ENCODE assay signal across 16 mouse cellular contexts in the genomic region with DNA sequence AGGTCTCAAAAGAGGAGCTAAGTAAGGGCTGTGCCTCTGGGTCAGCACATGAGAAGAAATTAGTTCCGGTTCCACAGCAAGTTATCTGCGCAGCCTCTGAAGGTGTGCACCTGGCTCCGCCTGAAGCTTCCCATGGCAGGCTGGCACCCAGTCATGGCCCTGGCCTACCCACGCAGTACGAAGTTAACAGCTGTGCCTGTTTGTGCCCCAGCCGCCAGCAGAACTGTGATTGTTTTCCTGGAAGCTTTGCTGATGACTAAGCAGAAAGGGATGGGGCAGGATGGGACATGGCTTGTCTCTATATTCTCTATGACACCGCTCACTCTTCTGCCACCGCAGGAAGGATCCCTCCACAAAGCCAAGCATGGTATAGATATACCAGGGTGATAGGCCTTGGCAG. TPM values are rescaled to one million over a fixed set of nuclear protein-coding genes. Genes with fewer than 3 reads are reported as not detected.
DNase-seq lines count a peak whose midpoint lies in the region; ATAC-seq lines count a peak whose summit lies in the region.
"Had no signal": no experiment of that assay in that cellular context is flagged by ENCODE, and none has a peak within 500 bp of the region (broad histone marks: within the 10 kb centered on the region; RNA-seq: fewer than 3 reads in every experiment).

No protein-coding gene starts in this region.

- H3K4me2 ChIP-seq in intestine, embryonic 15.5 days (replicated peaks), result no peak overlapping the region
- no peak overlapping the region for H3K4me2 ChIP-seq in kidney, embryonic 16.5 days (replicated peaks; ENCODE audit: low read depth, low read length)
- H3K4me2 ChIP-seq: midbrain, embryonic 13.5 days; neural tube, embryonic 12.5 days had no signal

- no peaks in the 10 kb centered on the region for H3K36me3 ChIP-seq in intestine, embryonic 15.5 days
- H3K36me3 ChIP-seq in kidney, embryonic 16.5 days (ENCODE audit: insufficient read depth, low read length), result no peaks in the 10 kb centered on the region
- H3K36me3 ChIP-seq: midbrain, embryonic 13.5 days; neural tube, embryonic 12.5 days had no signal

- DNase-seq in frontal cortex, postnatal 10 days (ENCODE audit: low spot score in 2 of 2), result no peak
- DNase-seq in 3134 (ENCODE audit: extremely low read depth, insufficient read length, low spot score), result peak; percentile 48
- peak; percentile 36 for DNase-seq in gastrocnemius, postnatal 14 days
- DNase-seq in layer of hippocampus, postnatal 36 days, result peak; percentile 63 to 72
- DNase-seq in ovary, postnatal 36 days (ENCODE audit: low spot score), result no peak
- DNase-seq: cerebellum, postnatal 10 days had no signal

- 85% methylated on average over 8 of the region's 8 CpGs for WGBS in intestine, embryonic 15.5 days
- 87% methylated on average over 8 of the region's 8 CpGs for WGBS in kidney, embryonic 16.5 days

- H3K4me3 ChIP-seq in intestine, embryonic 15.5 days (replicated peaks), result no peak overlapping the region
- H3K4me3 ChIP-seq in kidney, embryonic 16.5 days (ENCODE audit: low read length), result no peak overlapping the region
- H3K4me3 ChIP-seq: midbrain, embryonic 13.5 days; neural tube, embryonic 12.5 days had no signal

- ATAC-seq in frontal cortex, adult (ENCODE audit: low TSS enrichment), result peak; percentile 81
- no peak for ATAC-seq in intestine, embryonic 15.5 days
- no peak for ATAC-seq in kidney, embryonic 16.5 days (ENCODE audit: low FRiP score, low TSS enrichment)
- ATAC-seq: midbrain, embryonic 13.5 days had no signal

- no peaks in the 10 kb centered on the region for H3K27me3 ChIP-seq in intestine, embryonic 15.5 days (replicated peaks)
- 0 out of 2 replicates have a peak, but pooled peaks cover 3% of the 10 kb centered on the region for H3K27me3 ChIP-seq in kidney, embryonic 16.5 days (ENCODE audit: insufficient read depth, low read length)
- H3K27me3 ChIP-seq: midbrain, embryonic 13.5 days; neural tube, embryonic 12.5 days had no signal

- H3K9ac ChIP-seq in intestine, embryonic 15.5 days, result no peak overlapping the region
- H3K9ac ChIP-seq in kidney, embryonic 16.5 days (replicated peaks; ENCODE audit: low read length), result no peak overlapping the region
- H3K9ac ChIP-seq: liver, embryonic 14.5 days; midbrain, embryonic 13.5 days; neural tube, embryonic 12.5 days had no signal

- intact Hi-C loops in gastrocnemius, postnatal 14 days (cut with DNase I; ENCODE audit: low total_unique reads), result no loop called here

- H3K9me3 ChIP-seq in intestine, embryonic 15.5 days, result no peaks in the 10 kb centered on the region
- H3K9me3 ChIP-seq in kidney, embryonic 16.5 days (ENCODE audit: low read length), result no peaks in the 10 kb centered on the region
- H3K9me3 ChIP-seq: midbrain, embryonic 13.5 days; neural tube, embryonic 12.5 days had no signal

- H3K27ac ChIP-seq in intestine, embryonic 15.5 days, result no peak overlapping the region
- H3K27ac ChIP-seq in kidney, embryonic 16.5 days (ENCODE audit: low read length), result no peak overlapping the region
- H3K27ac ChIP-seq: liver, embryonic 14.5 days; midbrain, embryonic 13.5 days; neural tube, embryonic 12.5 days had no signal

- no peaks in the 10 kb centered on the region for H3K4me1 ChIP-seq in intestine, embryonic 15.5 days (replicated peaks)
- peaks cover 22% of the 10 kb centered on the region for H3K4me1 ChIP-seq in kidney, embryonic 16.5 days (ENCODE audit: insufficient read depth, low read length)

RNA-seq across cellular contexts. Expression of a gene that starts 34.5 kb away (rescaled TPM):
- under 1 TPM; 0.33 to 0.64 TPM for total RNA-seq in gastrocnemius, postnatal 14 days (2021)
- total RNA-seq in layer of hippocampus, postnatal 36 days (2021), result under 1 TPM; 0.15 to 0.35 TPM
- 0.15 and 0.18 TPM in 2 replicates for polyA plus RNA-seq in intestine, embryonic 15.5 days (2015; fragmentation: Nextera tagmentation; extraction: Ambion mirVana)
- 0.64 and 0.72 TPM in 2 replicates for polyA plus RNA-seq in kidney, embryonic 16.5 days (2015; fragmentation: Nextera tagmentation; extraction: Ambion mirVana)
- total RNA-seq: heart, adult 8-10 months had no signal
- polyA plus RNA-seq: embryonic facial prominence, embryonic 11.5 days; forebrain, embryonic 11.5 days; neural tube, embryonic 12.5 days; stomach, embryonic 14.5 days had no signal

RNA-seq across cellular contexts. Expression of a gene that starts 41.4 kb away (rescaled TPM):
- 100 to 1,000 TPM; 213 to 227 TPM for total RNA-seq in gastrocnemius, postnatal 14 days (2021)
- total RNA-seq in layer of hippocampus, postnatal 36 days (2021), result 100 to 1,000 TPM; 336 to 386 TPM
- polyA plus RNA-seq in intestine, embryonic 15.5 days (2015; fragmentation: Nextera tagmentation; extraction: Ambion mirVana), result 364 and 407 TPM in 2 replicates
- 369 and 396 TPM in 2 replicates for polyA plus RNA-seq in kidney, embryonic 16.5 days (2015; fragmentation: Nextera tagmentation; extraction: Ambion mirVana)

Comparison
In these comparisons a context has a peak if more than half of its experiments do, and no peak if none do; other contexts are left out.
1. DNase-seq: peak in 3134 (single experiment), gastrocnemius, postnatal 14 days (single experiment) and layer of hippocampus, postnatal 36 days (2 of 2); none in frontal cortex, postnatal 10 days (0 of 2) and ovary, postnatal 36 days (single experiment).